Mouse (Mus musculus): ENCODE data around the gene 1700113H08Rik. TPM values are rescaled to one million over a fixed set of nuclear protein-coding genes. Genes with fewer than 3 reads are reported as not detected.

The 1700113H08Rik gene
- polyA plus RNA-seq, 1 experiment from 2014 or later: not detected

GRCm38 (mm10) chr10:87211046-87211445 is 153.2 kb downstream of the 1700113H08Rik start:
- no peak for TF ChIP-seq CTCF (IDR thresholded peaks at IDR 0.05; ENCODE audit: low read depth)
- ATAC-seq (replicated peaks; ENCODE audit: low FRiP score, low read depth): no peak
- Histone ChIP-seq H3K9me3 (replicated peaks; ENCODE audit: low read length) (no peaks in the 10 kb centered on the region), H3K4me3 (replicated peaks; ENCODE audit: low read depth, low read length) (no peak overlapping the region), H3K9ac (ENCODE audit: low read depth, low read length) (no peak overlapping the region), H3K27me3 (ENCODE audit: insufficient read depth, low read length) (no peaks in the 10 kb centered on the region), H3K4me2 (ENCODE audit: low read length) (no peak overlapping the region), H3K36me3 (ENCODE audit: insufficient read depth, low read length) (no peaks in the 10 kb centered on the region), H3K27ac (no peak overlapping the region), H3K4me1 (replicated peaks; ENCODE audit: insufficient read depth, low read length) (no peaks in the 10 kb centered on the region)
- 86% methylated on average over 4 of the region's 4 CpGs for WGBS
- no peak for DNase-seq (ENCODE audit: low spot score)

GRCm38 (mm10) chr10:87212854-87213253 is 155.0 kb downstream of the 1700113H08Rik start:
- TF ChIP-seq CTCF (IDR thresholded peaks at IDR 0.05; ENCODE audit: low read depth): no peak
- Histone ChIP-seq H3K27me3 (ENCODE audit: insufficient read depth, low read length) (no peaks in the 10 kb centered on the region), H3K4me1 (replicated peaks; ENCODE audit: insufficient read depth, low read length) (no peaks in the 10 kb centered on the region), H3K4me3 (replicated peaks; ENCODE audit: low read depth, low read length) (no peak overlapping the region), H3K36me3 (ENCODE audit: insufficient read depth, low read length) (no peaks in the 10 kb centered on the region), H3K27ac (no peak overlapping the region), H3K4me2 (ENCODE audit: low read length) (no peak overlapping the region), H3K9ac (ENCODE audit: low read depth, low read length) (no peak overlapping the region), H3K9me3 (replicated peaks; ENCODE audit: low read length) (no peaks in the 10 kb centered on the region)
- DNase-seq (ENCODE audit: low spot score) (no peak), ATAC-seq (replicated peaks; ENCODE audit: low FRiP score, low read depth) (no peak)
- 64% methylated on average over 2 of the region's 2 CpGs for WGBS

GRCm38 (mm10) chr10:87230071-87230910 is 172.4 kb downstream of the 1700113H08Rik start:
- Histone ChIP-seq H3K27me3 (ENCODE audit: insufficient read depth, low read length) (no peaks in the 10 kb centered on the region), H3K4me3 (replicated peaks; ENCODE audit: low read depth, low read length) (no peak overlapping the region), H3K9me3 (replicated peaks; ENCODE audit: low read length) (no peaks in the 10 kb centered on the region), H3K4me1 (replicated peaks; ENCODE audit: insufficient read depth, low read length) (no peaks in the 10 kb centered on the region), H3K9ac (ENCODE audit: low read depth, low read length) (no peak overlapping the region), H3K4me2 (ENCODE audit: low read length) (no peak overlapping the region), H3K27ac (no peak overlapping the region), H3K36me3 (ENCODE audit: insufficient read depth, low read length) (no peaks in the 10 kb centered on the region)
- 61% methylated on average over 31 of the region's 31 CpGs for WGBS
- DNase-seq (ENCODE audit: low spot score) (no peak), ATAC-seq (replicated peaks; ENCODE audit: low FRiP score, low read depth) (no peak)
- no peak for TF ChIP-seq CTCF (IDR thresholded peaks at IDR 0.05; ENCODE audit: low read depth)

GRCm38 (mm10) chr10:87239332-87240008 is 181.6 kb downstream of the 1700113H08Rik start:
- Histone ChIP-seq H3K9ac (ENCODE audit: low read depth, low read length) (no peak overlapping the region), H3K27me3 (ENCODE audit: insufficient read depth, low read length) (no peaks in the 10 kb centered on the region), H3K4me1 (replicated peaks; ENCODE audit: insufficient read depth, low read length) (no peaks in the 10 kb centered on the region), H3K27ac (no peak overlapping the region), H3K9me3 (replicated peaks; ENCODE audit: low read length) (no peaks in the 10 kb centered on the region), H3K4me3 (replicated peaks; ENCODE audit: low read depth, low read length) (no peak overlapping the region), H3K36me3 (ENCODE audit: insufficient read depth, low read length) (no peaks in the 10 kb centered on the region), H3K4me2 (ENCODE audit: low read length) (no peak overlapping the region)
- ATAC-seq (replicated peaks; ENCODE audit: low FRiP score, low read depth): no peak
- WGBS: 77% methylated on average over 9 of the region's 9 CpGs
- DNase-seq (ENCODE audit: low spot score): no peak
- no peak for TF ChIP-seq CTCF (IDR thresholded peaks at IDR 0.05; ENCODE audit: low read depth)

- ATAC-seq (replicated peaks; ENCODE audit: low FRiP score, low read depth) (no peak), DNase-seq (ENCODE audit: low spot score) (no peak)
- H3K4me2 ChIP-seq (ENCODE audit: low read length): no peak overlapping the region
- H3K36me3 ChIP-seq (ENCODE audit: insufficient read depth, low read length): no peaks in the 10 kb centered on the region
- no peaks in the 10 kb centered on the region for H3K27me3 ChIP-seq (ENCODE audit: insufficient read depth, low read length)
- H3K4me1 ChIP-seq (replicated peaks; ENCODE audit: insufficient read depth, low read length): no peaks in the 10 kb centered on the region
- TF ChIP-seq CTCF (IDR thresholded peaks at IDR 0.05; ENCODE audit: low read depth): no peak
- H3K27ac ChIP-seq: no peak overlapping the region
- WGBS: 48% methylated on average over 3 of the region's 3 CpGs
- no peak overlapping the region for H3K9ac ChIP-seq (ENCODE audit: low read depth, low read length)
- no peak overlapping the region for H3K4me3 ChIP-seq (replicated peaks; ENCODE audit: low read depth, low read length)
- no peaks in the 10 kb centered on the region for H3K9me3 ChIP-seq (replicated peaks; ENCODE audit: low read length)
Measured at GRCm38 (mm10) chr10:87271724-87272123, 213.9 kb downstream of the 1700113H08Rik start.

- DNase-seq (ENCODE audit: low spot score) (peak; percentile 21), ATAC-seq (replicated peaks; ENCODE audit: low FRiP score, low read depth) (no peak)
- H3K36me3 ChIP-seq (ENCODE audit: insufficient read depth, low read length): no peaks in the 10 kb centered on the region
- no peak overlapping the region for H3K4me2 ChIP-seq (ENCODE audit: low read length)
- no peaks in the 10 kb centered on the region for H3K9me3 ChIP-seq (replicated peaks; ENCODE audit: low read length)
- no peaks in the 10 kb centered on the region for H3K4me1 ChIP-seq (replicated peaks; ENCODE audit: insufficient read depth, low read length)
- TF ChIP-seq CTCF (IDR thresholded peaks at IDR 0.05; ENCODE audit: low read depth): no peak
- no peak overlapping the region for H3K27ac ChIP-seq
- H3K4me3 ChIP-seq (replicated peaks; ENCODE audit: low read depth, low read length): no peak overlapping the region
- no peak overlapping the region for H3K9ac ChIP-seq (ENCODE audit: low read depth, low read length)
- 35% methylated on average over 8 of the region's 8 CpGs for WGBS
- no peaks in the 10 kb centered on the region for H3K27me3 ChIP-seq (ENCODE audit: insufficient read depth, low read length)
Measured at GRCm38 (mm10) chr10:87272133-87272622, 214.3 kb downstream of the 1700113H08Rik start.

Measured in kidney, postnatal 0 days (tissue).